Mouse (Mus musculus) thymus, adult 2 months (tissue): ENCODE results near the gene Strada.

Experiments
- CTCF ChIP-seq: fragments of 200-500 bp; IDR thresholded peaks from 2 replicates; pipeline ENCODE4 v1.5.1; 2012; ENCODE audit warnings: mild to moderate bottlenecking, control low read depth, low read length, moderate library complexity, borderline replicate concordance; ENCODE audit not compliant: control insufficient read depth, poor library complexity, insufficient read depth; ENCODE audit errors: extremely low read depth
- POLR2A ChIP-seq: fragments of 200-500 bp; IDR thresholded peaks from 2 replicates; pipeline ENCODE4 v1.6.1; 2012; ENCODE audit warnings: mild to moderate bottlenecking, low read length, control low read depth, moderate library complexity; ENCODE audit not compliant: control insufficient read depth, poor library complexity, insufficient read depth; ENCODE audit errors: extremely low read depth

DNA sequence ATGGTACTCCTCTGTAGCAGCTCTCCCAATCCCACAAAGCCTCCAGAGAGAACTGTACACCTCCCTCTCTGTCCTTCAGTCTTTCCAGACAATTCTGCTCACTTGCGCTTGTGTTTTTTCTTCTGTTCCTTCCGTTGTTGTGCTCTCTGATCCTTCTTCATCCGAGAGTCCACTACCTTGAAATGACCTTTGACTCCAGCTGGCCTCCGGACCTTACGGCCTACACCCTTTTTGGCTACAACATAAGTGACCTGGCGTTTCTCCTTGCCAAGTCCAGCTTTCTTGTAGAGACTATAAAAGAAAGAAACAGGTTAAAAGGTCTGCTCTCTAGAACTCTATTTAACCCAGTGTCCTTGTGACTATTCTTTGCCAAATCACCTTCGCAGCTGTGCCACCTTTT is 47.4 kb upstream of the Strada start:
- no peak for TF ChIP-seq CTCF
- TF ChIP-seq POLR2A, result no peak
